Mouse (Mus musculus): ENCODE measurements around the gene Pigt.

The Pigt gene

DNA sequence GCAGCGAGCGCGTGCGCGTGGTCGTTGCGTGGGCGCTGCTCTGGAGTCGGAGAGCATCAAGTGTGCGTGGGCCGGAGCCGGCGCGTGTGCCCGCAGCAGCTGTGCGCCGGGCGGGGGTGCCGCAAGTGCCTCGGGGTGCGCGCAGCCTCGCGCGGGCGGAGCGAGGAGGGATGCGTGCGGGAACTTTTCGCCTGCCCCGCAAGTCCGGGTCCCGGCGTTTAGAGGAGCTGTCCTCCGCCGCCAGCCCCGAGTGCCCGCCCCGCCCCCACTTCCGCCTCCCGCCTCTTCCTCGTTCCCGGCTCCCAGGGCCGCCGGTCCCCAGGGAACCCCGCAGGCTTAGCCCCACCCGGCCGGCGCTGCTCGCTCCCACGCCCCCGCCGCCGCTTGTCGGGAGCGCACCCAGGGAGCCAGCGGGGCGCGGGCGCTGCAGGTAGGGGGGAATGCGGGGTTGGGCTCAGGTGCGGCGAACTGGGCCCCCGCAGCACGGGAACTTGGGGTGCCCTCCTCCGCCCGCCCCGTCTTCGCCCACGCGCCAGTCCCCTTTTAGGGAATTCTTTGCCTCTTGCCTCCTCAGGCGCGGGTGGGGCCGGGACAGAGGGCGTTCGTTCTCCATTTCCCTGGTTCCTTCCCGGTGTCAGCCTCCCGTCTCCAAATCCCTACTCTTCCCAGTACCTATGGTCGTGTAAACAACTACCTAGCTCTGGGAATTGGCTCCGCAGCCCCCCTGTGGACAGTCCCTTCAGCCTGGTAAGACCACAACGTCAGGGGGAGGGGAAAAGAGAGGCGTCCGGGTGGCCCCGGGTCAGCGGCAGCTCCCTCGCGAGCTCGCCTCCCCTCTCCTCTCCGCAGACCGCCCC, 10.8 kb upstream of the Pigt start:
- peak; percentile 30 for DNase-seq (ENCODE audit: low spot score)

DNA sequence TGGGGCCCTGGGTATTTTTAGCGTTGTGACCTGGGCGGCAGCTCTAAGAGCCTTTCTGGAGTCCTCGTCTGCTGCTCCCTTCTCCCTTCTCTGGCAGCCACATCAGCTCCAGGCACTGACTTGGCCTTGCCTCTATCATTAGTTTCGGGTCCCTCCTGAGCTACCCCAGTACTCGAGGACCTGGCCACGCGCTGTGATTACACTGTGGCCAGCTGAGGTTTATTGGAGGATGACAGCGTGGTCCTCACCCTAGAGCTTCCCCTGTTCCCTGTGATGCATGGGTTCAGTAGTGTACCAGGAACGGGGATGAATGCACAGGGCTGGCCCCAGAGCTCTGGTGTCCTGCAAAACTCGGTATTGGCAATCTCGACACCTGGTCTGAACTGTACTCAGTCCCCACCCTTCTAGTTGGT, 10.2 kb upstream of the Pigt start:
- no peak for DNase-seq (ENCODE audit: low spot score)

DNA sequence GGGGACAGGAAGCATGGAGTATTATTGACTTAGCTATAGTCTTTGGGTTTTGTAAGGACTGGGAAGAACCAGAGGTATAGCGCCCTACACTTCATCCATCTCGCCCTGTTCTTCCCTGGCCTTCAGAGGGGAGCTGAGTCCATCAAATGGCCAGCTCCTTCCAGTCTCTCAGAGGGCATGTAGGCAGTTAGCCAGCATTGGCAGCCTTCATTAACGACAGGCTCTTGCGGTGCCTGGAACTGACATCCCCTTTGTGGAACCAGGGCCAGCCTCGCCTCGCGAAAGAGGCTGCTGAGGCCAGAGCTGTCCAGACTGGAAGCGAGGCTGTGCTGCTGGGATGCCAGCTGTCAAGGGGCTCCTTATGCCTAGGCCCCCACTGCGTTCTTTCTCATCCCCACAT, 9.5 kb upstream of the Pigt start:
- DNase-seq (ENCODE audit: low spot score), result no peak

DNA sequence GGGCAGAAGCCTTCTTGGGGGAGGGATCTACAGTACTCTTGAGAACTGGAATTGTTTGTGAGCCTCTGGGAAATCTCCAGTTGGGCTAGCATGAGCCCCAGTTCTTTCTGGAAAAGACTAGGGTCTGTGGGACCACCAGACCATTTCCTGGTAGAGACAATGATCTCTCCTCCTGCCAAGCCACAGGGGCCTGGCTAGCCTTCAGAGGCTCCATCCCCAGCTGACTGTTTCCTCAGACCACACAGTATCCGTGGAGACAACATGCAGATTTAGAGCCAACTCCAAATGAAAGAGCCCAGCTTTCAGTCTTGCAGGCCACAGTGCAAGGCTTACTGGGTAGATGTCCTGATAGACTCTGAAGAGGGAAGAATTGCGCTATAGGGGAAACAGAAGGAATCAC, 3.2 kb upstream of the Pigt start:
- no peak for DNase-seq (ENCODE audit: low spot score)

DNA sequence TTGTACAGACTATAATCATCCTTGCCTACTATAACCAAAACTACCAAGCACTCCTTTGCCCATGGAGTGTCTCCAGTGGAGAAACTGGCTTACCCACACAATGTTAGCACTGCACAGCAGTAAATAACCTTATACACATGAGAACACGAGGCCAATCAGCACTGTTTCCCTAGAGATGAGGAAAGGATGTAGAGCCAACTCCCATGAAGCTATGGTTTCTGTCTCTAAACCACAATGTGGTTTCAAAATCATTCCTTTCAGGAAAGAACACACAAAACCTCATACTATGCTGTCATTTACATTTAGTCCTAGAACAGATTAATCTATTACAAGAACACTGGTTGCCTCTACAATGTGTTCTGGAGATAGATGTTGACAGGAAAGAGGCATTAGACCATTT, 989 bp upstream of the Pigt start:
- DNase-seq (ENCODE audit: low spot score), result no peak

DNA sequence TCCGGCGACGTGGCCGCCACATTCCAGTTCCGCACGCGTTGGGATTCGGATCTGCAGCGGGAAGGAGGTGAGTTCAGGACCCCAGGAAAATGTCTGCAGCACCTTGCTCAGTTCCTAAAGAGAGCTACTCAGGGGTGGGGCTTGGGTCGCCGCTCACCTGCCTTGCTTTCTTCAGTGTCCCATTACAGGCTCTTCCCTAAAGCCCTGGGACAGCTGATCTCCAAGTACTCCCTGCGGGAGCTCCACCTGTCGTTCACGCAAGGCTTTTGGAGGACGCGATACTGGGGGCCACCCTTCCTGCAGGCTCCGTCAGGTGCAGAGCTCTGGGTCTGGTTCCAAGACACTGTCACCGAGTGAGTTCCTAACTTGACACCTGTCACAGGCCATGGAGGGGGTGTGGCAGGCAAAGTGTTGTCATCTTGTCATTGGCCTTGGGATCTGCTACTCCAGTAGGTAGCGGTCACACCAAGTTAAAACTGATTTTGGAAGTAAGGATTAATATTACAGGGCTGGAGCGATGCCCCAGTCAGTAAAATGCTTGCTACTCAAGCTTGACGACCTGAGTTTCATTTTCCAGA, 460 bp downstream of the Pigt start:
- no peak for DNase-seq (ENCODE audit: low spot score)

DNA sequence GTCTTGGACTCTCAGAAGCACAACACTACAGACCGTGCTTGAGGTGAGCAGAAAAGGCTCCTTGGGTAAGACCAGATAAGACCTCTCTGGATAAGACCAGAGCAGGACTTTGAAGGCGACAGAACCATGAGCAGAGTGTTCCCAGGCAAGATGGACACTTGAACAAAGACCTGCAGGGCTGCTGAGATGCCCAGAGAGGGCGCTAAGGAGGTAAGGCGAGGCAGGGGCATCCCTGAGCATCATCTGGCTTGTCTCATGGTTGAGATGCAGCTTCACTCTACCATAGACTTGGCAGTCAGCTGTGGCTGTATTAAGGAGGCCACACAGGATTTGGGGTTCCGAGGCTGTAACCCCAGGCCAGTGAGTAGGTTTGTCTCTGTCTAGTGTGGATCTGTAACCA, 2.0 kb downstream of the Pigt start:
- no peak for DNase-seq (ENCODE audit: low spot score)

DNA sequence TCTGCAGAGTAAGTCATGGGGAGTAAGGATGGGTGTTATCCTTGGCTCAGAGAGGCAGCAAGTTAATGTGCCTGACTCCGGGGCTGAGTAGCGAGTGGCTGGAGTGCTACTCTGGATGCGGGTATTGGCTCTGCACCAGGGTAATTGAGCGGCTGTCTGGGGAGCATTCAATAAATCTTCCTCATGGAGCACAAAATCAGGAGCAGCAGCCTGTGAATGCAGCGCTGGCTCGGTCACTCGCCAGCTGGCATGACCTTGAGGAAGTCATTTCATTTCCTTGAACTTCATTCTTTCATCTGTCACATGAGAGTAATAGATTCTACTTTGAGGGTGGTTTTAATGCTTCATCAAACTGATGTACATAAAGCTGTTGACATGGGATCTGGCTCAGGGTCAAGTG, 3.2 kb downstream of the Pigt start:
- no peak for DNase-seq (ENCODE audit: low spot score)

DNA sequence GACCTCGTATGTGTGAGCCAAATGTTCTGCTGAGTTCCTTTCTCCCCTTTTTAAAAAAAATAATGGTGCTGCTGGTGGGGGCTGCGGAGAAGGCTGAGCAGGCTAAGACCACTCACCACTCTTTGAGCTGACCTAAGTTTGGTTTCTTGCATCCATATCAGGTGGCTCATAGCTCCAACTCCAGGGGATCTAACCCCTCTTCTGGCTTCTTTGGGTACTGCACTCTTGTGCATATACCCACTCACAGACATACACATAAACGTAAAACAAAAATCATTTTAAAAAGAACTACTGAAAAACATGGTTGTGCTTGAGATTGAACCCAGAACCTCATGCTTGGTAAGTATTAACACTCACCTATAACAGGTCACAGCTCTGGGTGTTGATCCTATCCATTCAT, 7.6 kb downstream of the Pigt start:
- DNase-seq (ENCODE audit: low spot score), result no peak

DNA sequence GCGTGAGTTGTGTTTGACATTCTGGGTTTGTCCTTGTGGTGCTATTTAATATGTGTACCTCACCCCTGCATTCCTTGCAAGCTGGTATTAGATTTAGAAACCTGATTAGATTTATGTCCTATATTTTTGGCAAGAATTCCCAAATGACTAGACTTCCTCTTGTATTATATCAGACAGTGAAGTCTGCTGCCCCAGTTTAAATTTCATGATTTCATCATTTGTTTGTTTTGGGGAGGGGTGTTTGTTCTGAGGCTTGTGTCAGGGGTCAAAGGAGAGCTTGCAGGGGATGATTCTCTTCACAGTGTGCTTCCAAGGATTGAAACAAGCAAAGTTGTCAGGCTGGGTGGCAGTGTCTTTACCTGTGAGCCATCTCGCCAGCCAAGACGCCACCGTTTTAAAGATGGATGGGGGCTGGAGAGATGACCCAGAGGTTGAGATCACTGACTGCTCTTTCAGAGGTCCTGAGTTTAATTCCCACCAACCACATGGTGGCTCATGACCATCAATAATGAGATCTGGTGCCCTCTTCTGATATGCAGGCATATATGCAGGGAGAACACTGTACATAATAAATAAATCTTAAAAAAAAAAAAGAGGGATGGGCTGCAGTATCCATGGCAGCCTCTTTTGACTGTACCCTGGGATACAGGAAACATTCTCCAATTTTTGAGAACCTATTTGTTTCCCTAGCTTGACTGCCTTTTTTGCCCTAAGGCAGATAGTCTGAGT, 8.5 kb downstream of the Pigt start:
- no peak for DNase-seq (ENCODE audit: low spot score)

DNA sequence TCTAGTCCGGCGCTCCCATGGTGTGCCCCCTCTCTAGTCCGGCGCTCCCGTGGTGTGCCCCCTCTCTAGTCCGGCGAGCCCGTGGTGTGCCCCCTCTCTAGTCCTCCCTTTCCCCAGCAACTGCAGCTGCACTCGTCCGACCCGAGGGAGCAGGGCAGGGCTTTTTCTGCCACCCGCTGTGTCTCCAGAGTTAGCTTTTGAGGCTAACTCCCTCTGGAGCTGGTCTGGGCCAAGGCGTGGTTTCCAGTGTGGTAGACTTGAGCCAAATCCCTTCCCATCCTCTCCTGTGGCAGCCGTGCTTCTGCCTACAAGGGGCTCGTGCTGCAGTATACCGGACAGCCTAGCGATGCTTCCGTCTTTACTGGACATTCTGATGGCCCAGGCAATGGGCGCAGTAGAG, 10.5 kb downstream of the Pigt start:
- DNase-seq (ENCODE audit: low spot score), result no peak

DNA sequence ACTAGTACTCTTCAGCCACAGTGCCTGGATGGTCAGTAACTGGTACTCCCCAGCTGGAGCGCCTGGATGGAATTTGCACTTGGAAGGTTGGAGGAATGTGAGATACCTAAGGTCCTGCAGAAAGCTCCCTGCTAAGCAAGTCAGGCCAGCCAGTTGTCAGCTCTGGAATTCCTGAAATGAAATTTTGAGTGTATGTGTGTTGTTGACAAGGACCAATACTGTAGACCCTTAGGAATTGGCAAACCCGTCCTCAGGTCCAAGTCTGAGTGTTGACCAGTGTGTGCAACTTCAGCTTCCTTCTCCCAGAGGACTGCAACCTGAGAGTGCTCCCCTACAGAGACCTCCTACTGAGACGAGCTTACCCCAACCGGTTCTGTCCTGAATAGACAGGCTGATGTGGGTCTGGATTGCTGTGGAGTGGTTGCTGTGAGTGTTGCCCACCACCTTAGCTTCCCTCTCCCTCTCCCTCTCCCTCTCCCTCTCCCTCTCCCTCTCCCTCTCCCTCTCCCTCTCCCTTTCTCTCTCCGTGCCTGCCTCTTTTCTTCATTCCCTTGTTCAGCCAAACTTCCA, 13.4 kb downstream of the Pigt start:
- no peak for DNase-seq (ENCODE audit: low spot score)

DNA sequence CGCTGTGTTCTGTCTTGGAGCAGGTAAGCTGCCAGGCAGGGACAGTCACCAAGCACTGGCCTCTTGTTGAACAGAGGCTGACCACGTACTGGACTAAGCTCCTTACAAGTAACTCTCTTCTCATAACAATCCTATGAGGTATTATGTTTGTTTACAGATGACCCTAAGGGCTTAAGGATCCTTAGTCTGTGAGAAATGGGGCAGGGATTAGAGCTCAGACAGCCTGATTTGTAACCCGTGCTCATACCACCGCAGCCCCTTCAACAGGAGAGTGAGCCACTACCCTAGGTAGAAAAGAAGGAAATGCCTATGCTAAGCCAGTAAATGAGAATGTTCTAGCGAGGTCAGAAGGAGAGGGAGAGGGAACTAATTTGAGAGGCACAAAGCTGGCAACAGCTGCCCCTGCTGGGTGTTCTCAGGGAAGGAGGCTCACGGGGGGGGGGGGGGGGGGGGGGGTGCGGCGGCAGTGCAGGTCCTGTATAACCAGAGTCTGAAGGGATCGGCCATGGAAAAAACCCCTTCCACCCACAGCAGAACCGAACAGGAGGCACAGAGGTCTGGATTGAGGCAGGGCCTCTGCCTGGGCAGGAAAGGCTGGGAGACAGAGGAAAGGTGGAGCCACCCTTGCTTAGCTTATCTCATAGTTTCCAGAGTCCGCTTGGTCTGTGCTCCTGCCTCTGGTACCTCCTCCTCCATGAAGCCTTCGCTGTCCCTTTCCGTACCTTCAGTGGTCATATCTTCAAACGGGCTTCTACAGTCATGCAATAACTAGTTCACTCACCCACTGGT, 15.0 kb downstream of the Pigt start:
- no peak for DNase-seq (ENCODE audit: low spot score)

DNA sequence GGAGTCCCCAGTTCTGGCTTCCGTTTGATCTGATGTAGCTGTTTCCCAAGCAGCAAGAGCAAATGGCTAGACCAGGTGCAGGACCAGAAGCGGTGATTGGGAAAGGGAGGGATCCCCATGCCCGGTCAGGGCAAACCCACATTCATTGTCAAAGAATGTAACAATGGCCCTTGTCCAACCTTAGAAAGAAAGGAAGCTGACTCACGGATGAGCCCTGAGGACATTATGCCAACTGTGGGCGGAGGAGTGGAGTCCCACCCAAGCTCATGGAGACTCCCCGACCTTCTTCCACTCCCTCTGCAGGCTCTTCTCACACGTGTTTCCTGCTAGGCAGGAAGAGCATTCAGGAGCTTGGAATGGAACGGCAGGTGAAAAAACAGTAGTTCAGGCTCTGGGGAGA, 16.1 kb downstream of the Pigt start:
- DNase-seq (ENCODE audit: low spot score), result no peak

DNA sequence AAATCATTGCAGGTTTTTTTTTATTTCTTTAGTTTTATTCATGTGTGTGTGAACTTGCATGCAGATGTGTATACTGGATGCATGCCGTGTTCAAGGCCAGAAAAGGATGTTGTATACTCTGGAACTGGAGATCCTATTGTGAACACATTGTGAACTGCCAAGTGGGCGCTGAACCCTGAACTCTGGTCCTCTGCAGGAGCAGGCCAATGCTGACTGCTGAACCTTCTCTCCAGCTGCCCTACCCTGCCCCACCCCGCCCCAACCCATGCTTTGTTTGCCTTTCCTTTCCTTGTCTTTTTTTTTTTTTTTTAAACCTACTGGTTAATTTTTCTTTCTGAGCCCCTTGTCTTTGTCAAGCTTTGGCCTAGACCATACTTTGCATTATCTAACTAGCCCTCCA, 17.6 kb downstream of the Pigt start:
- no peak for DNase-seq (ENCODE audit: low spot score)

DNA sequence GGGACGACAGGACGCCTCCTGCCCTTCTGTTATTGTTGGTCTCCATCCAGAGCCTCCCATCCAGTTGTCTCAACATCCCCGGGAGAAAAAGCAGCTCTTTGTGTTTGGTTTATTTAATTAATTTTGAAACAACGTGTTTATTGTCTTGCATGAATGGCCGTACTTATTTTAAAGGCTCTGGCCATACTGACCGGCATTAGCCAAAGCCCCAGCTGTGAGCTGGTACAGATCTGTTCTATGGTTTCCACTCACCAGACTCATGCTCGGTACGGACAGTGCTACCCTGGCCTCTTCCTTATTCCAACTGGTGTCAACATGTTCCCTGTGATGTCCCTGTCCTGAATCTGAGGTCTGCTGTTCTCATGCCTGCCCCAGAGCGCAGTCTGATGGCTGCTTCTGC, 18.6 kb downstream of the Pigt start:
- DNase-seq (ENCODE audit: low spot score), result no peak

DNA sequence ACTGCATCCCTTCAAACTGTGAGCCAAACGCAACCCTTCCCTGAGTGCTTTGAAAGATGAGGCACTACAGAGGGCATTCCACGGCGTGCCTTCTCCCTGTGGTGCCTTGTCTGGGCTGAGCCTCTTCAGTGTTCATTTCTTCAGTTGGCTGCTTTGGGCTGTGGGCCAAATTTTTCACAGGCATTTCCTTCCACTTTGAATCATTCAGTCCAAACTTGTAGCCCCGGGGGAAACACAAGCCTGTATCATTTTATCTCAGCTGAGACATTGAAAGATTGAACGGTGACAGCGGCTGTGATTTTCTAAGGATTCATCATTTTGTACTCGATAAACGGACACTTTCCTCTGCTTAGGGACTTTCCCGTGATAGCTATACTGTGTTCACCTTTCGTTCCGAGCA, 19.3 kb downstream of the Pigt start:
- DNase-seq (ENCODE audit: low spot score), result no peak

DNA sequence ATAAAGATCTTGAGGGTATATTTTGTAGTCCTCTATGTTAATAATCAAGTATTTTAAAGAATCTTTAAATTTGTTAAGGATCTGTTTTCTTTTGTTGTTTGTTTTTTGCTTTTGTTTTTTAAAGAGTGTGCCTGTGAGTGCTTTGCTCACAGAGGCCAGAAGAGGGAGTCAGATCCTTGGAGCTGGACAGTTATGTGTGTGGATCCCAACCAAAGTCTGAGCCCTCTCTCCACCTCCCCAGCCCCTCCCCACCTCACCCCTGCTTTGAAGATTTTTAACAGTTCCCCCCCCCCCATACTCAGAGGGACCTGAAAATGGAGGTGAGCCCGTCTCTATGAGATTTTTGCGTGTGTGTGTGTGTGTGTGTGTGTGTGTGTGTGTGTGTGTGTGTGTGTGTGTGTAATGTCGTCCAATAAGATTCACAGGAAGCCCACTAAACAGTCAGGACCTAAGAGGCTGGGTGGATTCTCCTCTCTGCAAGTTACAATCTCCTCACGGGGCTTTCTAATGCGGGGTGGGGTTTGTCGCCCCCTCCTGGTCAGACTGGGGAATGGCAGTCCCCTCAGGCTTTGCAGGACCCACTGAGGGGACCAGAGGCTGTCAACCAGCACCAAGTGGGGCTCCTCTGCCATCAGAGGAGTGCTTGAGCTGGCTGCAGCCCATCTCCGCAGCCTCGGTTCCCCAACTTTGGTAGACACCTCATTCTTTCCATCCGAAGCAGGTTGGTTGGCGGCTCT, 20.3 kb downstream of the Pigt start:
- peak; percentile 43 for DNase-seq (ENCODE audit: low spot score)

DNA sequence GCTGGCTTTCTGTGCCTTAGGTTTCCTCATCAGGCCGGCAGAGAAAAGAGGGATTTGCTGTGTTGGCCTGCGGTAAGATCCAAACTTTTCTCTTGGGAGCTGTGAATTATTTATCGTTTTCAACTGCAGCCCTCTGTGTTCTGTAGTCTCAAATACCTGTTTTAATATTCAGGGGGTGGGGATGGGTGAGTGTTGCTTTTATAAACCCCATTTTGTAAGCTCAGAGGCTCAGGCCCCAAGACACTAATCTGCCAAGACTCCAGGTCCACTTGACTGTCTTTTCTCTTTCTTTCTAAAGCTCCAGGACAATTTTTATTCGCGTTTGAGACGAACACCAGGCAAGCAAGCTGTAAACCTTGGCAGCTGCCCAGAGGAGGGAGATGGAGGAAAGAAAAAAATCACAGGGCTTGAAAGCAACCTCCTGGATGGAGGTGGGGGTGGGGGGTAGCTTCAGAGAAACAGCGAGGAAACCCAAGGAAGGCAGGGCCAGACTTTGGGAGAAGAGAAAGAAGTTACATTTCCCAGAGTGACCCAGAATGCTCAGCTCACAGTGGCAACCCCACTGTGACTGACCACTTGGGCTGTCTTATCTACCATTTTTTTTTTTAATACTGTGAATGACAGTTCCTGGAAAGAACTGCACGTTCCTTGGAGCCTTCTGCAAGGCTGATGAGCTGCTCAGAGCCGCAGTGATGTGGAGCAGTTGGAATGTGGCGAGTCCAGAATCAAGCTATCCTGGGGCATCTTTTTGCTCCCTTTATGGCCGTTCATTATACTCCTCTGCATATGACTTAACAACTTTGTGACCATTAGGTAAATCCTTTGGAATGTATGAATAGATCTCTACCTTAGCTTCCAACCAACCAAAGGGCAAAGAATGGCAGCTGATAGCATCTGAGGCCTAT, 21.2 kb downstream of the Pigt start:
- no peak for DNase-seq (ENCODE audit: low spot score)

DNA sequence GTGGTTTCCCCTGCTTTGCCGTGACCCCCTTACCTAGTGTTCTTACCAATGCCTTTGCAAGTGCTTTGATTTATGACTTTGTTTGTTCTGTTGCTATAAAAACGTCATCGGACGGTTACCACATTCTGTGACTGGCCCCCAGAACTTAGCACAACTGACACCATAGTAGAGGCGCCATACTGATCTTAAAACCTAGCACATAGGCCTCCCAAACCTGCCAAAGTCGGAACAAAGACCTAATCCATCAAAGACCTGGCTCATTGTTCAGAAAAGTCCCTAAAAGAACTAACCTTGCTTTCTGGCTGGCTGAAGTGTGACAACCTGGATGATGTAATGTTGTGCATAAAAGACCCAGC, 21.8 kb downstream of the Pigt start:
- no peak for DNase-seq (ENCODE audit: low spot score)

DNA sequence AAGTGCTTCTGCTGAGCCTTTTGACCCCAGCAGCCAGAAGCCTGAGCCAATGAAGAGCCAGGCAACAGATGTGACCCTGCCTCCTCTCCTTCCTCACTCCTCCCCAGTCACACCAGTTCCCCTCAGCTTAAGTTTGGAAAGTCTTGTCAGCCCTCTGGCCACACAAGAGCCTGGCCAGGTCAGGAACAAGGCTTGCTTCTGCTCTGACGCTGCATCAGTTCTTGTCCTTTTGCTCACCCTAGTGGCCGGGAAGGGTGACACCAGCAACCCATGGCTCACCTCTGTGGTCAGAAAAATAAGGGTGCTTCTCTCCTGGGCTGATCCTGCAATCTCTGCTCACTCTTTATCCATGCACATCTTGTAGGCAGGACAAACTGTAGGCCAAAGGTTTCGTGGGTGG, 23.5 kb downstream of the Pigt start:
- peak; percentile 78 for DNase-seq (ENCODE audit: low spot score)
